Mouse (Mus musculus): ENCODE results near the gene Atp5k.

The Atp5k gene

DNA sequence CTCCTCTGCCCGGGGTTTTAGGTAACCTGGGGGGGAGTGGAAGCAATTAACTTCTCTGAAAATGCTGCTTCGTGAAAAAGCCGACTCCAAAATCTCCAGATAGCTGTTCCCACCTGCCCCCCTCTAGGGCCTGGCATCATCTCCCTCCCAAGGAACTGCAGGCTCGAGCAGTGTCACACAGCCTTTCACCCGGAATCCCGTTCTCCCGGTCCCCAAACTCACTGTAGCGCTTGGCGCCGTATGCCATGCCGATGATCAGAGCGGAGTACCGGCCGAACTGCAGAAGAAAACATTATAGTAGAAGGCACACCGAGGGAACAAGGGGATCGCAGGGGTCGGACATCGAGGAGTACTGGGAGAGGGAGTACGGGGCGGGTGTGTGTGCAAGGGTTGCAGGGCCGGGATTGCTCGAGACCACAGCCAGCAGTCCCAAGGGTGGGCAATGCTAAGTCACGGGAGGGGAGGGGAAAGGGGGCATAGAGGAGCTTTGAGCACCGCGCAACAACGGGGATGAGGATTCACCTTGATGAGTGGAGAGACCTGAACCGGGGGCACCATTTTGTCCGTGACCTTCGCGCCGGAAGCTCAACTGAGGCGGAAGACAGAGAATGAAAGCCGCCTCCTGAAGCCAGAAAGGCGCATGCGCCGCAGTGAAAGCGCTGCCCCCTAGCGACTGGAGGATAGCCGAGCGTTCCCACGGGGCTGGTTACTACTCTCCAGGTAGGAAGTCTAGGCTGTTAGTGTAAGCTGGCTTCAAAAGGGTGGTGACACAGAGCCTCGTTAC lies at the start of gene Atp5k:
Gene Atp5k, minus strand, starts transcription at position 645 of the 784 bp plus-strand sequence.
- DNase-seq (ENCODE audit: inconsistent ontology term): peak; percentile 84

DNA sequence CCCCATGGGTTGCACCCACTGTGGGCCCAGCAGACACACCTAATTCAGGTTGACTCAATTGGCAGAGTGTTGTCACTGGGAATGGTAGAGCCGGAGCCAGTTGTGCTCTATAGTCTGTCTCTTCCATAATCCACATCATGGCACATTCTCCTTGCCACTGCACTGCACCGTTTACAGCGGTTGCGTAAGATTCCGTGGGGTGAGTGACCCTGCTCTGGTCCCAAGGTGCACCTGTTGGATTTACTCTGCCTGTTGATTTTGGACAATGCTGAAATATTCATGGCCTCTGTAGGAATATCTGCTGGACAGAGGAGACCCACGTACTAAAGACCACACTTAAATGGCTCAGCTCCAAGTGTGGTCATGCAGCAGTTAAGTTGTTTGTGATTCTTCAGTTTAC lies 48.8 kb upstream of the Atp5k start:
- DNase-seq (ENCODE audit: inconsistent ontology term): no peak

DNA sequence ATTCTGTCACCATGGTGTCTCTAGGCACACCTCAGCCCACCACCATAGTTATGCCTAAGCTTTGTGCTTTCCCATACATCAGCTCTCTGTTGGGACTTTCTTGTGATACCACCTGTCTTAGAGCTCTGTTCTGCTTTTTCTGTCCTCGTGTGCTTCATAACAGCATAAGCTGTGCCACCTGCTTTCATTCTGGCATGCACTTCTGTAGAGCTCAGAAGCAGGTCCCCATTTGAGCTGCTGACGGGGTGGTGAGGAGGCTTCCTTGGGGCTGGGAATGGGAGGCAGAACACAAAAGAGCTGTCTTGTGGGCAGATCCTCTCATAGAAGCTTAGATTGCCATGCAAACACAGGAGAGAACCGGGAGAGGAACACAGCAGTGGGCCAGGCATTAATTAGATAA lies 41.7 kb upstream of the Atp5k start:
- no peak for DNase-seq (ENCODE audit: inconsistent ontology term)

DNA sequence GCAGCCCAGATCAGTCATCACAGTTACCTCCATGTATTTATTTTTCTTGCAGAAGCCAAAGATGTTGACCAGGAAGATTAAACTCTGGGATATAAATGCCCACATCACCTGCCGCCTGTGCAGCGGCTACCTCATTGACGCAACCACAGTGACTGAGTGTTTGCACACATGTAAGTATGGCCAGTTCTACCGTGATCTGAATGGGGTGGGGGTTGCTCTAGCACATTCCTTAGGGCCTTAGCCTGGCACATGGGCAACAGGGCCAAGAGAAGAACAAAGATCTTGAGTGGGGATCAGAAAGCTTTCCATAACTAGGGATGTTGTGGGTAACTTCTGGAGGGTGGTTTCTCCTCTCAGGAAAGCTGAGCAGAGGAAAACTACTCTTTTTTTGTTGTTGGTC lies 39.5 kb upstream of the Atp5k start:
- DNase-seq (ENCODE audit: inconsistent ontology term): no peak

DNA sequence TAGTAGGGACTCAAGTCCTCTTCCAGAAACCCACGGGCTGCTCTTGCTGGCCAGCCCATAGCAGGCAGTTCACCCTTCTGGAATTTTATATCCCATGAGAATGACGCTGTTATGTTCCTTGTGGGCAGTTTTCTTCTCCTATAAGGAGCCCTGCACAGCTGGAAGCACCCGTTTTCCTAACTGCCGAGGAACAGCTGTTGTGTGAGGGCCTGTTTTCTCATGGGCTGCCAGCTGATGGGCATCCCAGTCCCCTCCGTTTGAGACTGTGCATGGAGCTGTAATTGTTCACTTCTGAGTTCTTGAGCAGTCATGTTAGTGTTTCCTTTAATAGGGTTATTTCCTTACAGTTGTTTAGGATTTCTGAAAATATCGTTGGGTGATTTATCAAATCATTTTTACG lies 35.4 kb upstream of the Atp5k start:
- no peak for DNase-seq (ENCODE audit: inconsistent ontology term)

DNA sequence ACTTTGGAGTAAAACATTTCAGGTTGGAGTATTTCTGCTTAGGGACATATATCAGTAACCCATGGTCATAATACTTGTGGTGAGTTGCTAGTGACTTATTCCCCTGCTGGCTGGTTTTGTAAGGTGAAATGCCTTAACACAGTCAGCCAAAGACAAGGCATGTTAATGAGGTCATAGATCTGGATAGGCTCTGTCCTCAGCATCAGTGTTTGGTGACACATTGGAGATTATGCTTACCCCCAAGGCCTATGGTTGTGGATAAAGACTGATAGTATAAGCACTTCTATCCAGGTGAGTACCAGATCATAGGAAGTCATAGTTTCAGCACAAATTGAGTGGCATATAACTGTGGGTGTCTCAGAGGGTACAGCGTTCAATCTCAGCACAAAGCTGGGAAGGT lies 32.4 kb upstream of the Atp5k start:
- DNase-seq (ENCODE audit: inconsistent ontology term): no peak

DNA sequence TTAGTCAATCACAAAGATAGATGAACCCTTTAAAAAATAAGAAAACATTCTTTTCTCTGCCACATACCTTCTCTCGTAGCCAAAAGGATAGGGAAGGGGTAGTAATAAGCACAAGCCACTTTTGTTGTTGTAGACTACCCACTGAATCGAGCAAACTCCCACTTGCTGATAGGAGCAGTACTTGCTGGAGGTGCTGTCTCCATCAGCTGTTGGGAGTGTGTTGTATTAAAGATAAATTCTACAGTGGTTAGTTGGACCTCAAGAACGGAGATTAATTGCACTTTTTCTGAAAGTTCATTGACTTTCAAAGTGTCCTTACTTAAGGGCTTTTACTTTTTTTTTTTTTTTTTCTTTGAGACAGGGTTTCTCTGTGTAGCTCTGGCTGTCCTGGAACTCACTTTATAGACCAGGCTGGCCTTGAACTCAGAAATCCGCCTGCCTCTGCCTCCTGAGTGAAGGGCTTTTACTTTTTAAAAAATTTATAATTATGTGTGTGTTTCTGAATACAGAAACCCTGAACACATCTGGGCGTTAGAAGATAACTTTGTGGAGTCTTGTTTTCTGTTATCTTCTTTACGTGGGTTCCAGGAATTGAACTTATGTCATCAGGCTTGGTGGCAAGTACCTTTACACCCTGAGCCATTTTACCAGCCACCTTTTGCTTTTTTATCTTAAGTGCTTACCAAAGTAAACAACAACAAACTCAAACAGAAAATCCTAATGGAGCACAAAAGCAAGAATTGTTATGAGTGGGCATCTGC lies 31.1 kb upstream of the Atp5k start:
- DNase-seq (ENCODE audit: inconsistent ontology term): no peak

DNA sequence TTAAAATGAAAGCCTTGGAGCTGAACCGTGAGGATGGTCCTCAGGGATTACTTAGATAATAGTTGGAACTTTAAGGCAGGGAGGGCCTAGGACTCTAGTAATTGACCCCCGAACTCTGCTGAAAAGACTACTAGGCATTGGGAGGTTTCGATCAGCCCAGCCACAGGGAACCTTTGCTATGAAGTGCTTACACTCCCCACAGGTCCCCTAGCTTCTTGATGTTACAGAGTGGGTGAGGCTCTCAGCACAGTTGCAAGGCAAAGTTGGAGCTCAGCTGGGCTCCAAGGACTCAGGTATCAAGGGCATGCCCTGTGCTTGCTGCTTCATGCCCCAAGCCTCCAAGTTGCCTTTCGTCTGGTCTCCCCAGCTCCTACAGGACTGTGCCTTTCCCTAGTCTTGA lies 28.2 kb upstream of the Atp5k start:
- DNase-seq (ENCODE audit: inconsistent ontology term): no peak

DNA sequence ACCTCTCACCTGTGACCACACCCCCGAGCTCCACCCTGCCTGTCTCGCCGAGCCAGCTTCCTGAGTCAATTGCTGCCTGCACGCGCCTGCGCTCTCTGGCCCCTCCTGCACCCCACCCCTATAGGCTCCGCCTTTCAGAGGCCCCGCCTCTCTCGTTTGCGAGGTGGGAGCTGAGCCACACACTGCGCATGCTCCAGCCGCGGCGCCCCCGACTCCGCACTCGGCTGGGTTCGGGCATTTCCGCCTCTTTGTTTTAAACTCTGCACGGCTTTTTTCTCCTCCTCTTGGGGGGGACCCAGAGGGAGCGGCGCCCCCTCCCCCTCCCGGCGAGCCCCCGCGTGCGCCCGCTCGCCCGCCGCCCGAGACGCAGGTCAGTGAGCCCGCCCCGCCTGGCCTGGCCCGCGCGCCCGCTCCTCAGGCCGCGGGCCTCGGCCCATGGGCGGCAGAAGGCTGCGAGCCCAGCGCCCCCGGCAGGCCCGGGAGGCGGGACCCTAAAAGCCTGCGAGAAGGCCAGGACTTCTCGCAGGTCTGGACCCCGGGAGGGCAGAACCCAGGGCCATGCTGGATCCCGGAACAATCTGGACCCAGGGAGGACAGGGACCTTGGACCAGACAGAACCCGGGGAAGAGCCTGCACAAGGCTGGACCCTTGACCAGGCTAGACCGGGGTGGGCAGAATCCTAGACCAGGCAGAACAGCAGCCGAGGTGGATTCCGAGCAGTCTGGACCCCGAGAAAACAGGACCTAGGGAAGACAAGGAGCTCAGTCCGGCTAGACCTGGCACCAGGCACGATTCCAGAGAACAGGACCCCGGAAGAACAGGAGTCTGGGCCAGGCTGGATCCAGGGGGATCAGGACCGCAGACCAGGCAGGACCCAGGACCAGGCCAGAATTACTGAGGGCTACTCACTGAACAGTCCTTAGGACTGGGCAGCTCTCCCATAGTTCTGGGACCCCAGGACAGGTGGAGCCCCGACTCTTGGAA lies 27.1 kb upstream of the Atp5k start, which contains the start of gene Pcgf3:
Gene Pcgf3, plus strand, starts transcription at position 151 of the 984 bp plus-strand sequence.
- DNase-seq (ENCODE audit: inconsistent ontology term): peak; percentile 96

DNA sequence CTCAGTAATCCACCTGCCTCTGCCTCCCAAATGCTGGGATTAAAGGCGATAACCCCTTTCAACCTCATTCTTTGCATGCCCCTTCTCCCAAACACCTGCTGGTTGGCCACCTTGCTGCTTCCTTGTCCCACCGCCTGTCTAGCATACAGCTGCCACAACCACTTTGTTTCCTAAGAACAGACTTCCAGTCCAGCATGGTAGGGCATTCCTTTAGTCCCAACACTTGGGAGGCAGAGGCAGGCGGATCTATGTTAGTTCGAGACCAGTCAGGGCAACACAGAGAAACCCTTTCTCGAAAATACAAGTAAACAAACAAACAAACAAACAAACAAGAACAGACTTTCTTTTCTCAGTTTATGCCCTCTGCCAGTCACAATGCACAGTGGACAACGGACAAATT lies 26.2 kb upstream of the Atp5k start:
- DNase-seq (ENCODE audit: inconsistent ontology term): no peak

DNA sequence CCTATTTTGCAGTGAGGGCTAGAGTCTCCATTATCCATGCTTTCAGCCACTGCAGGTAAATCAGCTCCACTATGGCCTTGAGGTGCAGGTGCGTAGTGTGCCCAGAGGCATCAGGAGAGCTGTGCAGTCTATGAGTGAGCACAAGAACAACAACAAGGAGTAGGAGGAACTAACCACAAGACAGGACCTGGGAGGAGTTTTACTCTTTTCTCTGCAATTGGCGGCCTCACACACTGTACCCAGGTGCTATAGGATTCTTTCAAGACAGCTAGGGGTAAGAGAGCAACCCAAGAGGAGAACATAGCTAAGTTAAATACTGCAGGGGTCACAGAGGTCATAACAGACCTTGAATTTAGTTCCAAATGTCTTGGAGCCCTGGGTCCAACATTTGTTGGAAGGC lies 24.5 kb upstream of the Atp5k start:
- DNase-seq (ENCODE audit: inconsistent ontology term): no peak

DNA sequence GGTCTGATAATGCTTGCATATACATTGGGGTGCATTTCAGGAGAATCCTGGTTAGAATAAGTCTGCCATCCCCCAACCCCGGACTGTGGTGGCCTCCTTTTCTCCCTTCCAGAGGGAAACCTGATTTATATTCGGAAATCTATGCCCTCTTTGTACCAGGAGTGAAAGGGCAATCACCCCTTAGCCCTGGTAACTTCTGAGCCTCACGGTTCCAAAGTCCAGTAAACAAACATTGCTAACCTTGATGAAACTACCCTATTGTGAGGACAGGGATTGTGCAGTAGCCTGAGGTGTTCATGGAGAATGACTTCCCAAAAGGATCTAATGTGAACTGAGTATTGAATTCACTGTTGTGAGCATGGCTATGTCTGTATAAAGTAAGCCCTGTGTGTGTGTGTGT lies 19.8 kb upstream of the Atp5k start:
- DNase-seq (ENCODE audit: inconsistent ontology term): no peak

DNA sequence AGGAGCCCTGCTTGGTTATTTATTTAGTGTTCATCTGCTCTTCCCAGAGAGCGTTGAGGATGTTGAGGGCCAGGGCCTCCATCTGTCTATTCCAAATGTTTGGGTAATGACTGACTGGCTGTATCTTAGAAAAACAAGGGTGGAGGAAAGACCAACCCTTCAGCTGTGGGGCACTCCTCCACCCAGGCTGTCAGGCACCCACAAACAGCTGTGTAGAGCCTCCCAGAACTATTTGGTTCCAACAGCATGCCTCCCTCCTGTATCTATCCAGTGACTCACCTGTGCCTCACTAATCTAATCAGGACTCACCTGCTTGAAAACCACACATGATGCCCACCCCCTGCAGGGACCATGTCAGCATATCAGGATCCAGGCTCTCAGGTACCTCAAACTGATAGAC lies 18.2 kb upstream of the Atp5k start:
- no peak for DNase-seq (ENCODE audit: inconsistent ontology term)

DNA sequence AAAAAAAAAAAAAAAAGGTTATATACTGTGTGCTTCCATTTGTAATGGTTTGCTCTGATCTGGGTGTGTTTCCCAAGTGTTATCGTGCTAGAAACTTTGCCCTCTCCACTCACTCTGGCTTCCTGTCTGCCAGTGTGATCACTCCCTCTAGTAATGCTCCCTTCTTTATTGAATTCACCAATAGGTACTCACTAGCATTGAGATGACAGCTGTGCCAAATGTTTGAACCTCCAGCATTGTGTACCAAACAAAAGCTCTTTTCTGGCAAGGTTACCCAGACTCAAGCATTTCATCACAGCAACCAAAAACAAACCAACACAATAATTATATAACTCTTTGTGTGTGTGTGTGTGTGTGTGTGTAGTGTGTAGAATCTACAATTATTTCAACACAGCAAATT lies 17.4 kb upstream of the Atp5k start:
- DNase-seq (ENCODE audit: inconsistent ontology term): no peak

DNA sequence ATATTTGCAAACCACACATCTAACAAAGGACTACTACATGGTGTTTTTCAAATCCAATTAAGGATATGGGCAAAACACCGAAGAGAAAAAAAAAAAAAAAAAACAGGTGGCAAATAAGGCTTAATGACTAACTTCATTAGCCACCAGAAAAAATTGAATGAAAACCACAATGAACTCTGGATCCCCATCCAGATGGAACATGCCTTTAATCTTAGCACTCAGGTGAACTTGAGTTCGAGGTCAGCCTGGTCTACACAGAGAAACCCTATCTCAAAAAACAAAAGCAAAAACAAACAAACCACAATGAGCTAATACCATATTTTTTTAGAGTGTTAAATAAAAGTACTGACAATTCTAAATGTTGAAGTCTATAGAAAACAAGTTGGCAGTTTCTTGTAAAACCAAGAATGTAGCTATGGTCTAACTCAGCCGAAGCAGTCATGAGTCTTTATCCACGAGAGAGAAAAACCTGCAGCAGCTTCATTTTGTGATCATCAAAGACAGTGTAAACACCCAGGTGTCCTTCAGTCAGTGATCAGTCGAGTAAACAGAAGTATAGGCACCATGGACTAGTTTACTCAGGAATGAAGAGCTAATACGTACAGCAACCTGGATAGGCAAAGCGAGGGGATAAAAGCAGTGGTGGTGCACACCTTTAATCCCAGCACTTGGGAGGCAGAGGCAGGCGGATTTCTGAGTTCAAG lies 16.7 kb upstream of the Atp5k start:
- DNase-seq (ENCODE audit: inconsistent ontology term): no peak

DNA sequence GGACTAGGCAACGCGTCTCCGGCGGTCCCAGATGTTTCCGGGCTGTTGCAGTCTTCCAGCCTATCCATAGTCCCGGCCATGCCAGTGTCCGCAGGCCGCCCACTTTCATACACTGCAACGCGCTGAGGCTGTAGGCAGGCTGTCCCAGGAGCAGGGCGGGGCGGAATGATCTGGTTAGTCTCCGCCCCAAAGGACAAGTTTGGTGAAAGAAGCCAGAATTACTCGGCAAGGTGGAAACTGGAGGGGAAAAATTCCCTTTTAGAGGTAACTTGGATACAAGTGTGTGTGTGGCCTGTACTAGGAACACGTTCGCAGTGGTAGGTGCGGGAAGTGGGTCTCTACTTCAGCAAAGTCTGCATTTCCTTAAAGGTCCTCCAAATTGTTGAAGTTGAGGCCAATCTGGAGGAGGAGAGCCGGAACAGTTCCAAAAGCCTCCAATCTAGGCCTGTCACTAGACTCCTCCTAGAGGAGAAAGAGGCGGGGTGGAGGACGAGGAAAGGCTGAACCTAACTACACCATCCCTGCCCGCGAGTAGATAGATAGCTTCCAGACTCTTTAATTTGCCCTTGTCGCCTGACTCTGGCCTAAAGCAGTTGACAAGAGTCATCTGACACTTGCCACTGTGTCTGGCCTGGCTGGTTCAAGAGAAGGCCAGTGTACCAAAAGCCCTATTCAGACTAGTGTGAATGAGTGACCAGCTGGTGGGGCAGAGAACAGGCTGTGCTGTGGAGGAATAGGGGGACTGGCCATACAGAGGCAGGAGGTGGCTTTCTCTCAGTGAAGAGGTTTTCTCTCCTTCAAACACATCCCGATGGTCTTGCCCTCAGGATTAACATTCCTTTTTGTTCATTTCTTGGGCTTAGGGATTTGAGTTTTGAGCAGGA lies 14.8 kb upstream of the Atp5k start, which contains the start of gene Mfsd7a:
Gene Mfsd7a, minus strand, starts transcription at position 107 of the 884 bp plus-strand sequence.
- peak; percentile 73 for DNase-seq (ENCODE audit: inconsistent ontology term)

DNA sequence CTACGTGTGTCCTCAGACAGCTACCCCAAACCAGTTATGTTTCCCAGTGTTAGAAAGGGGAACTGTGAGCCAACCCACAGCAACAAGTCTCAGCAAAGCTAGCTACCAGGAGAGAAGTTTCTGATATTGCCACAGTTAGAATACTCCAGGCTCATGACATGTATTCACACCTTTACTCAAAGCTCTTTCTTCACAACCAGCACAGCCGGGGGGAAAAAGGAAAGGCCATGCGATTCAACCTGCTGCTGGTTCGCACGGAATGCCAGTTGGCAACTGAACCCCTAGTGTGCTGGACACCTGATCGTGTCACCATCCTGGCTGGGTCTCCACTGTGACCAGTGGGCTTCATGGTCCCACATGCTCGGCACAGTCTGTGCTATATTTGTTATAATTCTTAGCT lies 13.6 kb upstream of the Atp5k start:
- DNase-seq (ENCODE audit: inconsistent ontology term): no peak

DNA sequence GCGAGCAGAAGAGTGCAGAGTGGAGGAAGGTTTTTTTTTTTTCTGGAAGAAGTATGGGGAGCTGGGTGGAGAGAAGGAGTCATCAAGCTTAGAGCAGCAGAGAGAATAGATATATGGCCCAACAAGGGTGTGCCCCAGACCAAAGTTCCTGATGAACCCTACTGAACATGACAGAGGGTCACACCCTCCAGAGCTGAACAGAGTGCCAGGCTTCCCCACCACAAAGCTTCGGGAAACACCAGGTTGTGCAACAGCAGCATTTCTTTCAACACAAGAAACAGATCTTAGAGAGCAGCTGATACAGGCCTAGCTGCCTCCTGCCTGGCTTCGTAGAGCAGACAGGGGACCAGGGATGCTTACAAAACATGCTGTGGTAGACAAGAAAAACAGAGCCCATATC lies 12.7 kb upstream of the Atp5k start:
- DNase-seq (ENCODE audit: inconsistent ontology term): no peak

DNA sequence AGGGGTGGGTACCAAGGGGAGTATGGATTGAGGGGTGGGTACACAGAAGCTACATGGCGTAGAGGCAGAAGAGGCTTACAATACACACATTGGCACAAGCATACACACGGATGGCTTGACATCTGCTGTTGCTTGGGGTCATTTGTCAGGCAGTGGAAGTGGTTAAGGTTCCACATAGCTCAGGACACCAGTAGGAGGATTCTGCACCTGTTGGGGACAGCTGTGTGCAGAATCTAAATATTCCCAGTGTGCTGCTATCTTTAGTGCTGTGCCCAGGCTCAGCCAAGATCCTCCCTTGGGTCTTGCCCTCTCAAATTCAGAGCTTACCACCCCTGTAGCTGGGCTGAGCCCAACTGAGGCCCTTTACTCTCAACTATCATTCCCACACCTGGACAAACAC lies 1.9 kb upstream of the Atp5k start:
- no peak for DNase-seq (ENCODE audit: inconsistent ontology term)

DNA sequence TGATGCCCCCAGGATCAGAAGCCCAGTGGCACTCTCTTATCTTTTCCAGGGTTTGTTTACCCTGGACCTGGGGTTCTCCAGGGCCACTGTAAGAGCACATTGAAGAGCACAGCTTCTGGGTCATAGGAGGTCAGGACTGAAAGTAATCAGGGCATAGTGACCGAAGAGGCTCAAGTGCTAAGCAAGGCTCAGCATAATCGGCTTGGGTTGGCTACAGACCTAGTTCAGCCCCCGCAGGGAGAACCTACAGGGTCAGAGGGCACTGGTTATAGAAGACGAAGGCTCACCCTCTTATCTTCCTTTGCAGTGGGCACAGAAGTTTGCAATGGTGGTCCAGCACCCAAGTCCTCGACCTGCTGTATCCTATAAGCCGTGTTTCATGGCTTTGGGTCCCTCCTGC lies 3.1 kb downstream of the Atp5k start:
- DNase-seq (ENCODE audit: inconsistent ontology term): no peak

All from Muller cell, postnatal 12 days (primary cell).